Mouse (Mus musculus) ES-CJ7 (cell line): ENCODE results near the gene 1700125H20Rik.

Experiments
- DNase-seq: peaks from one replicate; pipeline ENCODE4 v3.0.0; 2011; ENCODE audit warnings: low read depth, low spot score

The 1700125H20Rik gene

DNA sequence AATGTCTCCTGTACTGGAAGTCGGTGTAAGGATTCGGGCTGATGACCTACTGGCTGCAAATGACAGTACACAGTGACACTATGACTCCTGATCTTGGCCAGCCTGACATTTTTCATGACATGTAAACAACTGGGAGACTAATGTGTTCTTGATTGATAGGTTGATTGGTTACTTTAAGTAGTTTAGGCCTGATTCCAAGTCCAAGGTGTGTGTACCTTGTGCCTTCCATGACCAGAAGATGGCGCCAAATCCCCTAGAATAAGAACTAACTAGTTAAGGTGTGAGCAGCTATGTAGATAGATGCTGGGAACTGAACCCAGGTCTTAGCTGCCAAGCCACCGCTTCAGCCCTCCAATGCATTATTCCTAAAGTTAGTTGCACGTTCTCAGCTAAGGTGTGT is 13.9 kb downstream of the 1700125H20Rik start:
- DNase-seq: peak; percentile 89

DNA sequence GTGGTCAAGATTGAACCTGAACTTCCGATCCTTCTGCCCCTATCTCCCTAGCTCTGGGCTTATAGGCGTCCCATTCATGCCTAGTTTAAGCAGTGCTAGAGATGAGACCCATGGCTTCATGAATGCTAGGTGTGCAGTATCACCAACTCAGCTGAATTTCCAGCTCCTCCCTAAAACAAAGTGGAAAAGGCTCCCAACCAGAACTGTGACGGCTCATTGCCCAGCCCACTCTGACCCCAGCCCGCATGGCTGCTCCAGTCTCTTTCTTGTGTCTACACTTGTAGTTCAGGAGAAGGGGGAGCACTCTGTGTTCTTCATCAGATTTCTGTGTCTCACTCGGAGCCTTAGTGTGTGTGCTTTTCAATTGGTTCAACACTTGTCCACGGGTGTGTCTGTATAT is 14.6 kb downstream of the 1700125H20Rik start:
- no peak for DNase-seq

DNA sequence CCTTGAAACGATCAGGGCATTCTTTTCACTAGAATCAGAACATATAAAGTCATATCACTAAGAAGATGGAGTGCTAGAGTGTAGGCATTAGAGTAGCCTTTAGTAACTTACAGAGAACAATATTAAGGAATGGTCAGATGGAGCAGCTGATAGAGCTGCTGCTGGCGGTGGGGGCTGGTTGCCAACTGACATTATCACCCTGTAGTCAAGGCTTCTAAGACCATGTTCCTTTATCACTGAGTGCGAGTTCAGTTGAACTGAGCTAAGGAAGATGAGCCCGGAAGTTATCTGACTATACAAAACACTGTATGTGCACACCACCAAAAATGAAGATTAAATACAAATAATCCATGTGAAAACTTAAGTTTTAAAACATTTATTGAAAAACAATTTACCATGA is 18.9 kb downstream of the 1700125H20Rik start:
- DNase-seq: no peak

DNA sequence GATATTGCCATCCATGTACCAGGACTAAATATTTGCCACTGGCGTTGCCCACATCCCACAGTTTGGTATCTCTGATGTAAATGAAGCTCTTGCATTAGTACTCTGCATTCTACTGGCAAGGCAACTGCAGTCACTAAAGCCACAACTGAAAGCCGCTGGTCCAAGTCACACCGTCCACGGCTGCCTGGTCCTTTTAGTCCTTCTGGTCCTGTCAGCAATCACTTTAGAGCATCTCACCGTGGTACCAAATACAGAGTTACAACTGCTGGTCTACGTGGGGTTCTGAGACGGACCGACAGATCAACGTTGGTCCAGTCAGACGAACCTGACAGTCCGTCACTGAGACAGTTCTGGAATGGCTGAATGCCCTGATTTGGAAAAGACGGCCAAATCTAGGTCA is 20.5 kb downstream of the 1700125H20Rik start:
- no peak for DNase-seq

DNA sequence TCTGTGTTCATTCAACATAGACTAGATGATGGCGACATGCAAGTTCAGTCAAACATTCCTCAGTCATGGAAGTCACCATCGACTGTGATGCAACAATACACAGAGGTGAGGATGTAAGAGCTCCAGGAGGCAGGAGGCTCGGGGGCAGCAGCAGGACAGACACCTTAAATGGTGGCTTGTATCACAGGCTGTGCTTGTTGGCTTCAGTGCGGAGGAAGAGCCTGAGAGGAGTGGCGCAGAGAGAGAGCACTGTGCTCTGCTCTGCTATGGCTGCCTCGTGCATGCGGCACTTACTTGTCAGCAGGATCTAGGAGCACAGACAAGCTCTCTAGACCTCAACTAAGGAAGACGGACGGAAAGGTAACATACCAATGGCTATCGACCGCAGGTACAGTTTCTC is 24.0 kb downstream of the 1700125H20Rik start:
- DNase-seq: no peak

DNA sequence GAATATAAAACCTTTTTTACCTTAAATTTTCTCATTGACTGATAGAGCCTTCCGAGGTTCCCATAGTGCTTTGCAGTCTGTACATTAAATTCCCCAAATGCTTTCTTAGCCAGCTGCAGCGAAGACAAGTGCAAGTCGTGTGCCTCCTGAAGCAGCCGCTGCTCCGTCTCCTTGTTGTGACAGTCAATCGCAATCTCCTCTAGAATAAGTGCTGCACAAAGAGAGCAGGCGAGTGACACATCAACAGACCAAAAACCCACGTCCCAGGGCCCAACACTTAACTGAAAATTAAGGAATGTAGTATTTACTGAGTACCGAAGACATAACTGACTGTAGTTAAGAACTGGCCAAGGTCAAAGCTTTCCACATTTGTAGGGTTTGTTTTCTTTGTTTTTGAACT is 25.8 kb downstream of the 1700125H20Rik start:
- no peak for DNase-seq

DNA sequence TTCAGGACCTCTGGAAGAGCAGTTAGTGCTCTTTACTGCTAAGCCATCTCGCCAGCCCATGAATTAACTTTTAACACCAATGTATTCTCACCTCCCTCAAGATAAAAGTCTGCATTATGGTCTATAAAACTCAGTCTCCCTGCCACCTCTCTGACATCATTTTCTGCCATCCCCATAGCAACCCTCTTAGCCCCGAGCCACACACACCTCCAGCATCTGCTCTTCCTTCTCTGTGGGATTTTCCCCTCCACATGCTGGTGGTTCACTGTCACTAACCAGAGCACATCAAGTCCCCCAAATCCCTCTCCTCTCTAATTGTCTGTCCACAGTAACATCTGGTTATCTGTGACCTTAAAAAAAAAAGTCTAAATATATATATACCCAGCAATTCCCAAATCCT is 28.7 kb downstream of the 1700125H20Rik start:
- DNase-seq: no peak

DNA sequence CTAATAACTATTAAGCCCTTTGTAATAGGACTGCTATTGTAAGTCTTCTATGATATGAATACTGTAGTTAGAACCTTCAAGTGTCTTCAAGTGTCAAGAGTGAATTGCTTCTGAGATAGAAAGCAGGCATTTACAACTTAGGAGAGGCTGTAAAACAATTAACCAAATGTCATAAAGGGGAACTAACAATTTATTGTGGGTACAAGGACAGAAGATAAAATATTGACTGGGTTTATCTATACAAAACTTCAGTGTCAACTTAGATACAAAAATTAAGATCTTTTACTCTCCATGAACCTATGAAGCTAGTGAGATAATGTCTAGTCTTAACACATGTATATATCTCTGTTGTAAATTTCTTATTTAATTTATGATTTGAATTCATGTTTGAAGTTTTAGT is 36.0 kb downstream of the 1700125H20Rik start:
- DNase-seq: no peak

DNA sequence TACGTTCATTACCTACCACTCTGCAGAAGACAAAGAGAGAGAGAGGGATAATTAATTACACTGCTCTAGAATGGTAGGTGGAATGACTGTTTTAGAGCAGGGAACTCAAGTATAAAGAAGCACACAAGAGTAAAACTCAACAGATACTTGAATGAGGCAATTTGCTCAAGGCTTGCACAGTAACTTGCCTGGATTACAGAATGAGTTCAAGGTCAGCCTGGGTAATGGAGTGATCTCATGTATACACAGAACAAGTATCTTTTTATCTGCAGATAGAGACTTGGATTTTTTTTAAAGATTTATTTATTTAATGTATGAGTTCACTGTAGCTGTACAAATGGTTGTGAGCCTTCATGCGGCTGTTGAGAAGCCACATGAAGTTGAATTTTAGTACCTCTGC is 40.9 kb downstream of the 1700125H20Rik start:
- DNase-seq: no peak

DNA sequence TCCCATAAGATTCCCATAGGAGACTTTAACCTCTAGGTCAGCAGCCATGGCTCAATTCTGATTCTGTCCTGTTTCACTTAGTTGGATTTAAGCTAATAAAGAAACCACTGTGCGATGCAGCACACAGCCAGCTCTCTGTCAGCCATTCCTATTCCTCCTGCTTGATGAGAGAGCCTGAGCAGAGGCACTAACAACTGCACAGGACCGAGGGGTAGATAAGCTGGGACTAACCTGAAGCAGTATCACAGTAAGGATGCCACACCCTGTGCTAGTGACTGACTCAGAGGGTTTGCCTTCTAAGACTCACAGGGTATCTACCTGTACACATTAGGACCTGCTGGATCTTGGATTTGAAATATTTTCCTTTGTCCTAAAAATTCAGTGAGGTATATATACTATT is 43.0 kb downstream of the 1700125H20Rik start:
- DNase-seq: no peak

DNA sequence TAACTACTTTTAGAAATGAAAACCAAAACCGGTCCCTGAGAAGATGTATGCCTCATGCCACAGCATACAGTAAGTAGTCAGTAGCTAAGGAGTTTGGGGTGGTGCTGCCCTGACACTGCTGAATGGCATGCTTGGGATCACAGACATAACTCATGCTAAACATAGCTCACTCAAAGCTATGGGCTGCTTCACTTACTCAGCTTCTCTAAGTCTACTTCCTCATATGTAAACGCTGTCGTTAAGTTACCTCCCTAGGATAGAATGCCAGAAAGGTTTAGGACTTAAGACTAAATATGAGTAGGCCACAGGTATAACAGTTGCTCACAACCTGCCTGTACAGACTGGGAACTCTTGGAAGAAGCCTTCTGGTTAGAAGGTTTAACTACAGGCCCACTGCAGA is 44.5 kb downstream of the 1700125H20Rik start:
- DNase-seq: no peak

DNA sequence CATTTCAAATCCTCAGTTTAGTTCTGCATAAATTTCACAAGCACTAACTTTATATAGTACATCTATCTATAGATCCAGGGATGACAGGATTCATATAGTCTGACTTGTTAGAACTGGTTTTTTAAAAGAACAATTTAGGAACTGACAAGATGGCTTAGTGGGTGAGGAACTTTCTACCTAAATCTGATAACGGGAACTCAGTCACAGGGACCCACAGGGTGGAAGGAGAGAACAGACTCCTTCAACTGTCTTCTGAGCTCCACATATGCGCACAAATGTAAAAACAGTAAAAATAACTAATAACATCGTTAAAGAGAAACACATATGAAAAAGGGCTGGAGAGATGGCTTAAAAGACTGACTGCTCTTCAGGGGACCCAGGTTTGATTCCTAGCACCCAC is 48.8 kb downstream of the 1700125H20Rik start:
- DNase-seq: no peak

DNA sequence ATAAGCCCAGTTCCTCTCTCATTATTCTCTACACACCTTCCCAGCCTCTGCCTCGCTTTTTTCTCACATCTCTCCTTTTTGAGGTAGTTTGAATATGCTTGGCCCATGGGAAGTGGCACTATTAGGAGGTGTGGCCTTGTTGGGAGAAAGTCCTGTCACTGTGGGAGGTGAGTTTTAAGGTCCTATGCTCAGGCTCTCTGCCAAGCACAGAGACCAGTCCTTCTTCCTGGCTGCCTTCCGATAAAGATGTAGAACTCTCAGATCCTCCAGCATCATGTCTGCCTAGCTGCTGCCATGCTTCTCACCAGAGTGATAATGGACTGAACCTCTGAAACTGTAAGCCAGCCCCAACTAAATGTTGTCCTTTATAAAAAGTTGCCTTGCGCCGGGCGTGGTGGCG is 52.4 kb downstream of the 1700125H20Rik start:
- no peak for DNase-seq

DNA sequence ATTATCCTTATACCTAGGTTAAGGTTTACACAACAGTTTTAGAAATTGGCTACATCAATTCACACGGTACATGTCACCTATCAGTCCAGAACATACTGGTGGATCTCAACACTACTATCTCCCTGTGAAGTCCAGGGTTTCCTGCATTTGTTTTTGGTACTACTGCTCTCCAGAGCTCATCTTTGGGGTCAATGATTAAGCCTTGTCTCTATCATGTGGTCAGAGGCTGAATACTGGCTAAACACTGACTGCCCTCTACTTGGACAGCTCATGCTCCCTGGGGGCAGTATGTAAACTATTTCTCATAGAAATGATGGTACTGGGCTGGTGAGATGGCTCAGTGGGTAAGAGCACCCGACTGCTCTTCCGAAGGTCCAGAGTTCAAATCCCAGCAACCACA is 53.0 kb downstream of the 1700125H20Rik start:
- no peak for DNase-seq
